Mouse (Mus musculus) embryonic stem cell, embryonic (primary cell): ENCODE data around the gene Fpr3.
"Not testable (repeated sequence)": the region's sequence is repeated elsewhere in the genome, so short reads cannot be mapped to it uniquely, and the experiment has no call there.

ENCODE experiments used
- CTCF ChIA-PET, 4 experiments: fragments of 300-600 bp in 2 of 4; fragments of 350-600 bp in 2 of 4; sonication (Branson Sonifier 250); formaldehyde crosslinking; loops; one replicate each; lab custom pipeline; 2022; ENCODE audit warnings: inconsistent platforms in 2 of 4; lab: Charles Lee
- POLR2A ChIA-PET, 4 experiments: fragments of 300-600 bp in 2 of 4; fragments of 350-600 bp in 2 of 4; sonication (Branson Sonifier 250); formaldehyde crosslinking; loops; one replicate each; lab custom pipeline; 2022; ENCODE audit warnings: antibody characterized with exemption in 4 of 4, inconsistent platforms in 1 of 4; lab: Charles Lee

Gene Fpr3

DNA sequence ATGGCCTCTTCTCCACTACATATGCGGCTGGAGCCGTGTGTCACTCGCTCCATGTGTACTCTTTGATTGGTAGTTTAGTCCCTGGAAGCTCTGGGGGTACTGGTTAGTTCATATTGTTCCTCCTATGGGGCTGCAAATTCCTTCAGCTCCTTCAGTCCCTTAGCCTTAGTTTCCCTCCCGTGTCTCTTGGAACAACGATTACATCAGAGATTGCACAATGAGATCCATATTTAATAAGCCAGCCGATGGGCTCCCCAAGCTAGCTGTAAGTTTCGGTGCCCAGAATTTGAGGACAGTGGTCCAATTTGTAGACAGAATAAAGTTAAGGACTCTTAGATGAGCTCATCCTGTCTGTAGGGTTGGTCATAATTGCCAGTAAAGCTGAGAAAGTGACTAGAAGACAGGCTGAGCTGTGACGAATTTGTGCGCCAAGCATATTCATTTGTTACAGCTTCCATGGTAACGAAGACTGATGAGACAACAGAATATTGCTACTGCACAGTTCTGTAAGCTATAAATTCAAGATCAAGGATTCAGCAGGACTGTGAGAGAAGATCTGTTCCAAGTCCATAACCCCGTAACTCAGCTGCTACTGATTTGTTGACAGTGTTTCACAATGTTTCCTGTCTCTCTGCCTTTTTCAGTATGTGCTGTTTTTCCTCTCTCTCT lies 20.7 kb upstream of the Fpr3 start:
- CTCF ChIA-PET: interaction anchor here in 1 of 4 experiments (0.6 kb wide), 1 partner anchor 29 kb away, joined by 3 read pairs; no protein-coding TSS in a partner anchor

DNA sequence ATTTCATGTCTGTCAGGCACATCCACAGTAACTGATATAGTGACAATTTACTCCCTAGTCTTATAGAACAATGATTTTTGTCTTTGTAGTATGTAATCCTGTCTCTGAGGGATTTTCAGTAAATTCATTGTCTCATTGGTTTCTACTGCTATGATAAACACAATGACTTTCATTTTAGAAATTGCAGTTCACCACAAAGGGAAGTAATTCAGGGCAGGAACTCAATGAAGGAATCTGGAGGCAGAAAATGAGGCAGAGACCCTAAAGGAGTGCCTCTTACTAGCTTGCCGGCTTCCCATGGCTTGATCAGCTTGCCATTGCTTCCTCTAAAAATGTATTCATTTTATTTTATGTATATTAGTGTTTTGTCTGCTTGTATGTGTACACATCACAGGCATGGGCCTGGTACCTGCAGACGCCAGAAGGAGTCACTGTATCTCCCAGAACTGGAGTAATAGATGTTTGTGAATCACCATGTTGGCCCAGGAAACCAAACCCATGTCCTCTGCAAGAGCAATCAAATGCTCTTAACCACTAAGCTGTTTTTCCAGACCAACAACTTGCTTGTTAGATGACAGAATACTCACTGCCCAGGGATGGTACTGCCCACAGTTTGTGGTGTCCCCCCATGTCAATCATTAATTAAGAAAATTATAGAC lies 16.6 kb upstream of the Fpr3 start:
- POLR2A ChIA-PET: no interaction called here

More for the DNA sequence above, 20.7 kb upstream of the Fpr3 start:
- POLR2A ChIA-PET: no interaction called here

DNA sequence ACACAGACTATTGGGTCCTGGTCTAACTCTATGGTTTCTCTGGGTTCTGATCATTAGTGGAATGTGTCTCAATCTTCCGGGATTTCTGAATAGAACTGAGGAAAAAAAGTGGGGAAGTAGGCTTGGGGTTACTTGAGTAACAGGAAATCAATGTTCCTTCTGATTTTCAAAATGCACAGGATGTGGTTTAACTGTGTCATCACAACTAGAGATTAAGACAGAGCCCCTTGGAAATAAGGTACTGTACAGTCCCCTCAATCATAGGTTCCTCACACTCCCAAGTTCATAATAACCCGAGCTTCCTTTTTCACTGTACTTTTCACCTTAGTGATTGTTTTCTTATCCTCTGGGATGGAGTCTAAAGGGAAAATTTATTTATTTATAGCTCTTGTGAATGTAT lies 16.0 kb upstream of the Fpr3 start:
- ChIA-PET CTCF (interaction anchor here in 1 of 4 experiments (0.7 kb wide), 1 partner anchor 33 kb away, joined by 3 read pairs; no protein-coding TSS in a partner anchor), POLR2A (no interaction called here)

More for the DNA sequence above, 16.6 kb upstream of the Fpr3 start:
- CTCF ChIA-PET: no interaction called here

DNA sequence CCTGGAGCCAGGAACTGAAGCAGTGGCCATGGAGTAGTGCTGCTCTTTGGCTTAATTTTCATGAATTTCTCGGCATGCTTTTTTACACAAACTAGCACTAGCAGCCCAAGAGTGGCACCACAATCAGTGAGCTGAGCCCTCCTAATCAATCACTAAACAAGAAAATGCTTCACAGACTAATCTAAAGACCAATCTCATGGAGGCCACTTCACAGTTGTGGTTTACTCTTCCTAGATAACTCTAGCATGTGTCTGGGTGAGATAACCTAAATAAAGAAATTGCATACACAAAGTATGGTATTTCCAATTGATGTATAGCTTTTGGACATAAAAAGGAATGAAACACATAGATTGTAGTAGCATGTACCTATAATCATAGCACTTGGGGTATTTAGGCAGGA lies 8.3 kb upstream of the Fpr3 start:
- CTCF ChIA-PET: no interaction called here
- POLR2A ChIA-PET: no interaction called here

DNA sequence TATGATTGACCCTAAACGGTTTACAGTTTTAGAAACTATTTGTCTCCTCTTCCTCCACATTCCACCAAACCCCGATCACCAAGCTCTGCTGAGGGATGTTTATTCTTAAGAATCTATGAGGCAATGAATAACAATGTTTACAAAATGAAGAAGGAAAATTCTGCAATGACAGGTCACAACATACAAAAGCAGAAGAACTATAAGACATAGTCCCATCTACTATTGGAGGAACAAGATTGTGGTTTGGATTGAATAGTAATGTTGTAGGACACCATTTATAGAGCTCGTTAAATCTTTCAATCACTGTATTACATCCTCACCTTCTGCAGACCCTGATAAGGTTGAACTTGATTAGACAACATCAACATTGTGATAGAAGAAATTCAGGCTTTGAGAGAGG lies 5.0 kb upstream of the Fpr3 start:
- CTCF ChIA-PET: no interaction called here
- POLR2A ChIA-PET: no interaction called here

DNA sequence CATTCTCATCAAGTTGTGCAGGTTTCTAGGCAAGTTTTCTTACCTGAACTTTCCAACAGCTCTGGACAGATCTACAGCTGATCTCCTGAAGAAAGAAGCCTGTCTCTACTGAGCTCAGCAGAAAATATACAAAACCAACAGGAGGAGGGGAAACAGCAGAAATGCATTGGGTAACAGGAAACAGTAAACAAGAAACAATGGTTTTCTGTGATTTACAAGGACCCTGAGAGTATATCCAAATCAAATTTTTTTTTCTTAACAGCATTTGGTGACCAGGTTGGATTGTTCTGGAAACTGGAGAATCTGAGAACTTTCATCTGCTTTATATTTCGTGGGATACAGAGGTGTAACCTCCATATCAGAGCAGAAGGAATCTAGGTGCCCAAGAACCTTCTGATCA lies 3.8 kb upstream of the Fpr3 start, which contains the start of gene Fpr1:
TSS of gene Fpr1 (minus strand) at position 101 of the 400 bp plus-strand sequence.
- ChIA-PET POLR2A (no interaction called here), CTCF (no interaction called here)

DNA sequence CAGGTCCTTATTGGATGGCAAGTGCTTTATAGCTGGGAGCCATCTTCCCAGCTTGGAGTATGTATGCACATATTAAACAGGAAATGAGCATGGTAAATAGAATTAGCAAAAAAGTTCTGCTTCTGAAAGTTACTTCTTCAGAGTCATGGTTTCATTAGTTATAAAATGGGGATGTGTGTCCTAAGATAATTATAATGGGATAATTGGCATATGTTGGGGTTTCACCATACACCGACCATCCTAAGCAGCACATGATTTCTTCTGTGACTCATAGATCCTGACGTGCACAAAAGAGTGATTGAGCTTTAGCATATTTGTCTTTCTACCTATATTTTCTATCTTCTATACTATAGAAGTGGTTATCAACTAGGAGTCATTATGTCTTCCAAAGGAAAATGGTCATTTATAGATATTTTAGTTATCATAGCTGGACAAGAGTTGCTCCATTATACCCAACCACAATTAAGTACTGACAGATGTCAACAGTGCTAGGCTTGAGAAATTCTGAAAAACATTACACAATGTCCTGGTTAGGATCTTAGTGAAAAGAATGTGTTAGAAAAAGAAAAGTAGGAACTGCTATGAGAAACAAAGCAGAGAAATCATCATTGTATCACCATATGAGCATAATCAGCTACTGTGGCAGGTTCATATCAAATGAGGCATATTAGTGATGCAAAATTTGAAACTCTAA lies 2.2 kb downstream of the Fpr3 start:
- ChIA-PET POLR2A (no interaction called here), CTCF (no interaction called here)

DNA sequence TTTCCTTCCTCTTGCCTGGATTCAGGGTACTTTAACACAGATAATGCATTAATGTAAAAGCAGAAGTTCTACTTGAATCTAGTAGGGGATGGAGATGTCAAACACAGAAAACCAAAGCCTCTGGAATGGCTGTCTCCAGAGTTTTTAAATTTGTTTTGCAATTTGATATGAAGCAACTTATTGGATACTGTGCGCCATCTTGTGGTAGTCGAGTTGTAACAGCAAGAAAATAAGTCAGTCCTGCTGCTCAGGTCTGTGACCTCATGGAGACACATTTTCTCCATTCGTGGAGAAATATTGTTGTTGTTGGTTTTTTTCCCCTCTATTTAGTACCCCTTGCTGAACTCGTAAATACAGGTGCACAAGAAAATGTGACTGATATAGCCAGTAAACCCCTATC lies 8.4 kb downstream of the Fpr3 start:
- ChIA-PET CTCF (interaction anchor here in 3 of 4 experiments (1.2 to 1.6 kb wide), 4 partner anchors 128 to 130 kb away, joined by 3 to 6 read pairs (median 4); no protein-coding TSS in a partner anchor), POLR2A (no interaction called here)

DNA sequence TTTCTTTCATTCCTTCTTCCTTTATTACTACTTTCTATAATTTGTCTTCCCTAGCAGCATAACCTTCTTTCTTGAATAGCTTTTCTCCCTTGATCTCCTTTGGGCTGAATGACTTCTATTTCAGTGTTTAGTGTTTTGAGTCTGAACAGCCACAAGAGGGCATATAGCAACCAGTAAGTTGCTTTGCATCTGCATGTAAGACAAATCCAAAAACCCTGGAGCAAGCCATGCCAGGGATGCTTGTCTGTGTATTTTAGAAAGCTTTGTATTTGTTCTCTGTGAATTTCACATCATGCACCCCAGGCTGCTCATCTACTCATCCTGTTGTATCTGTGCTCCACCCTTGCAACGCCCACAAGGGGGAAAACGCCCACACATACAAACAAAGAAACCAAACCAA lies 11.6 kb downstream of the Fpr3 start:
- CTCF ChIA-PET: interaction anchor here in 1 of 4 experiments (1.0 kb wide), 1 partner anchor 133 kb away, joined by 5 read pairs; no protein-coding TSS in a partner anchor
- POLR2A ChIA-PET: no interaction called here

DNA sequence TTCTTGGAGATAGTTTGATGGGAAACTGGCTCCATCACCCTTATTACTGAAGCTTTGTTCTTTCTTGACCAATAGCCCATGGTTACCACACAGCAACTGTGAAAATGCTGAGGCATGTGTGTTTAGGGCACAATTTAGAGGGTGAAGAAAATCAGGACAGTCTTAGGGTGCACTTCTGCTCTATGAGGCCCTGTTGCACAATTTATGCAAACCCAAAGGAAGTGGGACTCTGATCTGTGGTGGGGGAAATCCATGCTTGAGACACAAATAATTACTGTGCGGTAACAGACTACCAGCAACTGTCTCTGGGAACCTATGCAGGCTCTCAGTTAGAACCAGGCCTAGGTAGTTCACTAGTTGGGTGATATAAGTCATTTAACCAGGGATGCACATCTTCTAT lies 13.1 kb downstream of the Fpr3 start:
- POLR2A ChIA-PET: no interaction called here
- CTCF ChIA-PET: interaction anchor here in 1 of 4 experiments (0.7 kb wide), 1 partner anchor 135 kb away, joined by 3 read pairs; no protein-coding TSS in a partner anchor

DNA sequence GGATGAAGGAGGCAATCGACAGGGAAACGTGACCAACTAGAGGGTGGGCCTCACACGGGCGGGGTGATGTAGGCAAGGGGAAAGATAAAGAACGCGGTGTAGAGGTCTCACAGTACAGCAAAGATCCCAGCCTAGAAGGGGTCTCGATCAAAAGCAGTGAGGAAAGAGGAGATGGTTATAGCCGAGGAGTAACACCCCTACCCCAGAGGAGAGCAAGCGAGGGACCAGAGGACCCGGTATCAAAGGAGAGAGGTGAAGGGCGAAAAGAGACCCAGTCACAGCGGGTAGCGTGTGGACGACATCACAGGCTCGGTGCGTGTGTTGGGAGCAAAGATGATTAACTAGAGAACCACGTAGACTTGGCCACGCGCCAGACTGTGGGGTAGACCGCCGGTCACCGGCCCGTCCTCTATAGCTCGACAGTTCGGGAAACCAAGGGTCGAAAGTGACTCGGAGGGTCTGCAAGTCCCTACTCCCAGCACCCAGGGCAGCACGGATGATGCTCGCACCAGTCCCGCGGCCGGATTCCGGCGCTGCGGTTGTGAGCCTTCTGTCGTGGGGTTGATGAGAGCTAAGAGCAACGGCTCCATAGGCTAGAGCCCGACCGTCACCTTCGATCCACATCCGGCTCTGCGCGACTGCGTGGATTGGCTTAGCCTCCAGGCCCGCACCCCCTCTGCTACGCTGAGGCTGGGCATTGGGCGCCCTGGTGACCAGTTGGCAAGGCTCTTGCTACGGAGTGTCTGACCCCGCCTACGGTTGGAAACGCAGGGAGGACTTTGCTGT lies 22.2 kb downstream of the Fpr3 start:
- ChIA-PET POLR2A (interaction anchor here in 2 of 4 experiments (0.6 to 1.2 kb wide), 4 partner anchors 9 to 72 kb away, joined by 3 to 4 read pairs (median 3); no protein-coding TSS in a partner anchor), CTCF (interaction anchor here in 3 of 4 experiments (0.7 to 1.0 kb wide), 5 partner anchors 72 to 531 kb away, joined by 3 to 14 read pairs (median 6); no protein-coding TSS in a partner anchor)

DNA sequence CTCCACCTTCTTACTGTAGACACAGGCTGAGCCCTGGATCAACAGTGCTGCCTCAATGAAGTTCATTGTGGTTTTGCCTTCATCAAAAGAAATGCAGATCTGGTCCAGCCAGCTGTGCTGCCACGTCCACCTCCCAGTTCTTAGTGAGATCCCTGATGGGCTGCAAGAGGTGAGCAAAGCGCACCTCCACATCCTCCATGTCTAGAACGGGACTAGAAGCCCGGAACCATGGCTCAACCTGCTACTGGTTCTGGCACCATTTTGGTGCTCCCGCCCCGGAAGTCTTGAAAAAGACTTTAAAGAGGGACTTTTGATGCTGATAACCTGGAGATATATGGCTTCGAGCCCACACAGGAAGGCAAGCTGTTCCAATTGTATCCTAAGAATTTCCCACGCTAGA lies 25.0 kb downstream of the Fpr3 start:
- POLR2A ChIA-PET, CTCF ChIA-PET: not testable (repeated sequence)

DNA sequence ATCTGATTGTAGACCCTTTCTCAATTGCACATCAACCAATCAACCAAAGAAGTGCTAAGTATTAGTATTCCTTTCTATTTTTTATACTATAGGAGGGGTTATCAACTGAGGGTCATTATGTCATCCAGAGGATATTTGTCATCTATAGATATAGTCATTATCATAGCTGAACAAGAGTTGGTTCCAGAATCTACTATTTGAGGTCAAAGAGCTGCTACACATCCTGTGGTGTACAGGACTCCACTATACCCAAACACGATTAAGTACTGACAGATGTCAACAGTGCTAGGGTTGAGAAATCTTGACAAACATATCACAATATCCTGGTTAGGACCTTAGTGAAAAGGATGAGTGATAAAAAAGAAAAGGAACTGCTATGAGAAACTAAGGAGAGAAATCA lies 29.7 kb downstream of the Fpr3 start:
- POLR2A ChIA-PET: no interaction called here
- CTCF ChIA-PET: no interaction called here

DNA sequence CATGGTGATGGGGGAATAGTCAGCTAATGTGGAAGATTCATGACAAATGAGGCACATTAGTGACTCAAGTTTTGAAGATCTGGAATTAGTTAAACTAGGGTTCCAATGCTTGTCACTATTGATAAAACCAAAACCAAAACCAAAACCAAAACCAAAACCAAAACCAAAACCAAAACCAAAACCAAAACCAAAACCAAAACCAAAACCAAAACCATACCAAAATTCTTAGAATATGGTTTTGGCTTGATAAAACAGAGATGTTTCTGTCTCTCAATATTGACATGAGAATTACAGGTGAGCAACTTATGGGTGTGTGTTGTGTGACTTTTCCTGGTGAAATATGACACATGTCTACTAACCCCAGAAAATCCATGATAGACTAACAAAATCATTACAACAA lies 30.1 kb downstream of the Fpr3 start:
- POLR2A ChIA-PET: interaction anchor here in 1 of 4 experiments (1.0 kb wide), 1 partner anchor 8 kb away, joined by 3 read pairs; no protein-coding TSS in a partner anchor
- CTCF ChIA-PET: no interaction called here

DNA sequence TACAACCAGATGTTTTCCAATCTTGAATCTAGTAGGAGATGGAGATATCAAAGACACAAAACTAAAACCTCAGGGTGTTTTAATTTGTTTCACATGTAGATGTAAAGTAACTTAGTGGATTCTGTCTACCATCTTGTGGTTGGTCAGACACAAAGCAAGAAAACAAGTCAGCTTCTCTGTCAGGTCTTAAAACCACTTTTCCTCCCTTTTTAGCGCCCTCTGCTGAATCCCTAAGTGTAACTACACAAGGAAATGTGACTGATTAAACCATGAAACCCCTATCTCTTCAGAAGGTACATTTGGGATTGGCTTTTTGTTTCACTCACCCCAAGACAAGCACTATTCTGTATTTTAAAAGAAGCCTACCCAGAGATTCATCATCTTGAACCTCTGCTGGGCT lies 85.8 kb downstream of the Fpr3 start:
- ChIA-PET CTCF (no interaction called here), POLR2A (no interaction called here)

DNA sequence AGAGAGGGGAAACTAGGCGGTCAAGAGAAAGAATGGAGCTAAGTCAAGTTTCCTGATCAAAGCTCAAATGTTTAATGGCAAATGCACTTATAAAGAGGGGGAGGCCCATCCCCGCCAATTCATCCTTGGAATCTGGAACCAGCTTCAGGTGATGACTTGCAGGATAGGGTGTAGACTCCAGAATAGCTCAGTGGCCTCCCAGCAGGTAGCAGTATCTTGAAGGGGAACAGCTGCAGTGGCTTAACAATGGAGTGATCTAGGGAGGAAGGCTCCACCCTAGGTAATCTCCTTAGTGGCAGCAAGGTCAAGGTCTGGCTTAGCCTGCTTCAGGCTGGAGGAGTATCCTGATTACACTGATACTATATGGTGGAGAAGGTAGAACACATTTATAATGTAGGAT lies 93.6 kb downstream of the Fpr3 start:
- POLR2A ChIA-PET, CTCF ChIA-PET: not testable (repeated sequence)

DNA sequence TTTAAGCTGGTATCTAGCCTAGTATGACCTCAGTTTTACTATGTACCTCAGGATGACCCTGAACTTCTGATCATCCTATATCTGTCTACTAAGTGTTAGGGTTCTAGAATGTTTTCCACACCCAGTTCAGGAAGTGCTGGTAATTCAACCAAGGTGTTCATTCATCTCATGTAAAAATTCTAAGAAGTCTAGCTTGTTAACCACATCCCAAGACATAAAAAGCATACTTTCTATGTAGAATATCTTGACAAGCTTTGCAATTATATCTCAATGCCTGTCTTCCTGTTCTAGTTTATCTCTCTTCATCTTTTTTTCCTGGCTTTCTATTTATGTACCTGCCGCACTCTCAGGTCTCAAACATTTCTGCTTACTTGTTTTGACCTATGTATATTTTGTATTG lies 117.1 kb downstream of the Fpr3 start:
- ChIA-PET CTCF (no interaction called here), POLR2A (no interaction called here)
